Mouse (Mus musculus) urinary bladder, adult 18-20 months (tissue): ENCODE data around the gene Gm10197.

Source experiments
- DNase-seq, 2 experiments: peaks; one replicate each; pipeline ENCODE4 v3.0.0; 2022; ENCODE audit warnings: low spot score in 2 of 2, mixed read lengths in 2 of 2

The Gm10197 gene

GRCm38 (mm10) chr19:53394552-53394951 lies 23.0 kb upstream of the Gm10197 start:
- DNase-seq, result peak in 1 of 2 experiments; percentile 28

GRCm38 (mm10) chr19:53393646-53394045 lies 22.1 kb upstream of the Gm10197 start:
- DNase-seq, result no peak

- DNase-seq, result no peak
Observed at GRCm38 (mm10) chr19:53392781-53393343, 21.3 kb upstream of the Gm10197 start.

- no peak for DNase-seq
Observed at GRCm38 (mm10) chr19:53391787-53392186, 20.2 kb upstream of the Gm10197 start.

GRCm38 (mm10) chr19:53391386-53391785 lies 19.8 kb upstream of the Gm10197 start:
- DNase-seq, result no peak

GRCm38 (mm10) chr19:53390495-53391007 lies 19.0 kb upstream of the Gm10197 start, which contains the start of gene Smndc1:
Smndc1 (minus strand) TSS chr19:53390578.
- DNase-seq, result peak; percentile 96 to 99

GRCm38 (mm10) chr19:53389851-53390431 lies 18.4 kb upstream of the Gm10197 start:
- no peak for DNase-seq

GRCm38 (mm10) chr19:53389417-53389816 lies 17.9 kb upstream of the Gm10197 start:
- no peak for DNase-seq

- no peak for DNase-seq
Observed at GRCm38 (mm10) chr19:53383336-53383735, 11.8 kb upstream of the Gm10197 start.

GRCm38 (mm10) chr19:53378421-53378820 lies 6.9 kb upstream of the Gm10197 start:
- no peak for DNase-seq

- DNase-seq, result no peak
Observed at GRCm38 (mm10) chr19:53377652-53378051, 6.1 kb upstream of the Gm10197 start.

- DNase-seq, result no peak
Observed at GRCm38 (mm10) chr19:53375816-53376215, 4.2 kb upstream of the Gm10197 start.

- no peak for DNase-seq
Observed at GRCm38 (mm10) chr19:53375299-53375698, 3.7 kb upstream of the Gm10197 start.

- DNase-seq, result no peak
Observed at GRCm38 (mm10) chr19:53373570-53373969, 2.0 kb upstream of the Gm10197 start.

- no peak for DNase-seq
Observed at GRCm38 (mm10) chr19:53370233-53370632, 1.3 kb downstream of the Gm10197 start.

GRCm38 (mm10) chr19:53369469-53370043 lies 2.0 kb downstream of the Gm10197 start:
- peak; percentile 62 to 63 for DNase-seq

- no peak for DNase-seq
Observed at GRCm38 (mm10) chr19:53366881-53367280, 4.7 kb downstream of the Gm10197 start.

GRCm38 (mm10) chr19:53366057-53366775 lies 5.3 kb downstream of the Gm10197 start:
- no peak for DNase-seq

- DNase-seq, result peak; percentile 30 to 65
Observed at GRCm38 (mm10) chr19:53364963-53365362, 6.6 kb downstream of the Gm10197 start.

- no peak for DNase-seq
Observed at GRCm38 (mm10) chr19:53364551-53364950, 7.0 kb downstream of the Gm10197 start.

GRCm38 (mm10) chr19:53362967-53363366 lies 8.6 kb downstream of the Gm10197 start:
- DNase-seq, result no peak

GRCm38 (mm10) chr19:53360265-53360958 lies 11.2 kb downstream of the Gm10197 start:
- no peak for DNase-seq
